Mouse (Mus musculus): ENCODE data around the gene Bivm.

Bivm gene

GRCm38 (mm10) chr1:44118239-44119054 is at the start of gene Bivm, which contains the start of gene Kdelc1:
Gene Bivm, plus strand, starts transcription at chr1:44118957.
Gene Kdelc1, minus strand, starts transcription at chr1:44118808.
- CTCF ChIA-PET, result no interaction called here

DNA sequence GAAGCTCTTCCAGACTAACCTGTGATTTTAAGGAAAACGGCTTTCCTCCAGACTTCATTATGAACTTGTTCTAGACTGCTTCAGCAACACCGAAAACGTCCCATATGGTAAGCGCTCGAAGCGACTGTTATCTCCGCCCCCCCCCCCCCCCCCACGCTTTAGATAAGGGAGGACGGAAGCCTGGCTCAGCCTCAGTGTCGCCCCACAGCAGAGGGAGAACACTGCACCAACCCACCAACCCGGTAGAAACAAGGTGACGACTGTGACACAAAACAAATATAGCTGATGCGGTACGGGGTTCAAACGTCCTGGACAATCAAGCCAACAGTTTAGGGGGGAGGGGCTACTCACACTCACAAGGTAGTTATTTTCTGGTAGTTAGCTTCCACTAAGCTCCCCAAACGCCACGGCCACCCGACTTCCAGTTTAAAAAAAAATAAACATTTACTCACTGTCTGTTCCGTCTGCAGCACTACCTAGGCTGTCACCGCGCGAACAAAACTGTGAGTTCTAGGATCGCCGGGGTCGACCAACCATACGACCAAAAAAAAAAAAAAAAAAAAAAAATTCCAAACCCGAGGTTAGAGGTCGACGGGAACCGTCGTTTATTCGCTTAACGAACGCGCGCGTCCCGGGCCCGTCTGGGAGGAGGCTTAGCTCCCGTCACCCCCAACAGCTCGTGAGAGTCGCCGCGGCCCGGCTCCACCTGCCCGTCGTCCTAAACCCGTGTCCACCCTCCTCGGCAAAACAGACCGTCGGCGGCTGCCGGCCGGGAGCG is 17.1 kb upstream of the Bivm start:
- CTCF ChIA-PET, result interaction anchor here (0.6 to 0.9 kb wide), 2 partner anchors 39 to 94 kb away, joined by 4 to 7 read pairs; no protein-coding TSS in a partner anchor

- CTCF ChIA-PET, result interaction anchor here (0.6 kb wide), 1 partner anchor 95 kb away, joined by 7 read pairs; no protein-coding TSS in a partner anchor
Observed at GRCm38 (mm10) chr1:44102259-44102717, 16.5 kb upstream of the Bivm start, which contains the start of gene Tex30. Gene Tex30, minus strand, starts transcription at chr1:44102441.

- CTCF ChIA-PET, result no interaction called here
Observed at GRCm38 (mm10) chr1:44102939-44103338, 15.8 kb upstream of the Bivm start.

DNA sequence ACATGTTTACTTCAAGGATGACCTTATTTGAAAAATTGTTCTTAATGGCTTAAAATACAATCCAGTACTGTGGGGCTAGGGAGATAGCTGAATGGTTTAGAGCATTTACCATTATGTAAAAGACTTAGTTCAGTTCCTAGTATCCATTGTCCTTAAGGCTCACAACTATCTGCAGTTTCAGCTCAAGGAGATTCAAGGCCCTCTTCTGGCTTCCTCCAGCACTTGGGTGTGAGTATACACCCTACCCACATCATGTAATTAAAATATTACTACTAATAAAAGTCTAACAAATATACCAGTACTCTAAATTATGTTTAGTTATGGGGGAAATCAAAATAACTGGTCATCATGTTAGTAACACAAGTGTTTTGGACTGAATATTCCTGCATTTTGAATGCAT is 1.2 kb upstream of the Bivm start:
- CTCF ChIA-PET, result interaction anchor here (0.5 to 0.6 kb wide), 2 partner anchors 50 to 108 kb away, joined by 3 to 6 read pairs; no protein-coding TSS in a partner anchor

- CTCF ChIA-PET, result no interaction called here
Observed at GRCm38 (mm10) chr1:44119201-44120073, 680 bp downstream of the Bivm start.

DNA sequence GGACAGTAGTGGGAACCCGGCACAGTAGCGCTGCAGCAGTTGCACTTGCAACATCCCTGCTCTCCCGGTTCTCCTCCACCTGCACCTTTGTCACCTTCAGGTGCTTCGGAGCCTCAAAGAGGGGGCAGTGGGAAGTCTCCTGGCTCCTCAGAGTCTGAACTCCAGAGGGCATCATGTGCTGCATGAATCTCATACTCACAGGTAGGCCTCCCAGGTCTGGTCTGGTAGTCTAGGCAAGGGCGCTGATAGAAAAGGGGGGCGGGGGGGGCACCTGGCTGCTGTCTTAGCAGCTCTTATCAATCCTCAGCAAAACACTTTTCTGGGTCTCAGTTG is 1.3 kb downstream of the Bivm start:
- CTCF ChIA-PET, result no interaction called here

- CTCF ChIA-PET, result no interaction called here
Observed at GRCm38 (mm10) chr1:44122256-44122655, 3.5 kb downstream of the Bivm start.

- CTCF ChIA-PET, result no interaction called here
Observed at GRCm38 (mm10) chr1:44125590-44125989, 6.8 kb downstream of the Bivm start.

DNA sequence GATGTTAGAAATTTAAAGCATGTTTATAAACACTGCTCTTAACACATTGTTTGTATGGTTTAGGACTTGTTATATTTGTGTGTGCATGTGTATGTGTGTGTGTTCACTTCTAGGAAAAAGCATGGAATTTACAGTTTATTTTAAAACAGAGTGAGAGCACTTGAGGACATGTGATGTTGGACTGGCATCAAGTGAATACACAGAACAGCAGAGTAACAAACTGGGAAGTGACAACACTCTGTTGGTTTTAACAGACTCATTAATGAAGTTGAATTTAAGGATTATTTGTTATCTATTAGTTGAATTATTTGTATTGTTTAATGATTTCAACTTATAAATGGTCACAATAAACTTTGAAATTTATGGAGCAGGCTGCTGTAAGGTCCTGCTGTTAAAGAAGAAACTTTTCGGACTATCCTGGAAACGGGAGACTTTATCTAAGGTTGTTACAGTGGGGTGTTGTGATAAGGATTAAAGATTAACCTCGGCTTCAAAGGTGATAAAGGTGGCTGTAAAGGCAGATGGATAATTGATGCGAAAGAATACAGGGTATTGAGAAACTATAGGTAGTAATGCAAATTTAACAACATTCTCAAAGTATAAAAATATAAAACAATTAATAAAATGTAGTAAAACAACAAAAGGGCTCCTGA is 11.3 kb downstream of the Bivm start:
- CTCF ChIA-PET, result no interaction called here

DNA sequence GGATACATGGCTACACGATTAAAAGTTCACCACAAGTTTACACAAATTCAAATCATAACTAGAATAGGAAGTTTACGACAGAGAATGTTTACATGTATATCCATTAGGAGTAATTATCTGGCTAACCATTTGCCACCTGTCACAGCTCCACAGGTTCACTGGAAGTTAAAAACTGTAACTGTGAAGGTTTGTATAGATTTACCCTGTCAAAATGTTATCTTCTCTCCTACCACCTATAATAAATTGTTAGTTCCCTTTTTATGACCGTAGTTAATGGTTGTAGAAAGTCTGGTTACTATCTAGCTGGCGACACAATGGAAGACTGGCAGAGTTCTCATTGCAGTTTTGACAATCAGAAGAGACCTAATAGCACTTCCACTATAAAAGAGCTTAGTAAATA is 21.5 kb downstream of the Bivm start:
- CTCF ChIA-PET, result interaction anchor here (1.0 kb wide), 1 partner anchor 39 kb away, joined by 4 read pairs; no protein-coding TSS in a partner anchor

DNA sequence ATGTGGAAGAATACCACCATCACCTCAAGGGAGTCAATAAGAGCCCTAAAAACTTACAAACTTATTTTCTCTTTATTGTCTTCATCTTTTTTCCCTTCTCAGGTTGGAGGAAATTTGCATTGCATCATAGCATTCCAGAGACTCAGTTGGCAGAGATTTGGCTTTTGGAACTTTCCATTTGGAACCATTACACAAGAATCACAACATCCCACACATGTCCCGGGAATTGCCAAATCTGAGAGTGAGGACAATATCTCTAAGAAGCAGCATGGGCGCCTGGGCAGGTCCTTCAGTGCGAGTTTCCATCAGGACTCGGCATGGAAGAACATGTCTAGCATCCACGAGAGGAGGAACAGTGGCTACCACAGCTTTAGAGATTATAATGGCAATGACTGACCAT is 24.0 kb downstream of the Bivm start:
- CTCF ChIA-PET, result no interaction called here

DNA sequence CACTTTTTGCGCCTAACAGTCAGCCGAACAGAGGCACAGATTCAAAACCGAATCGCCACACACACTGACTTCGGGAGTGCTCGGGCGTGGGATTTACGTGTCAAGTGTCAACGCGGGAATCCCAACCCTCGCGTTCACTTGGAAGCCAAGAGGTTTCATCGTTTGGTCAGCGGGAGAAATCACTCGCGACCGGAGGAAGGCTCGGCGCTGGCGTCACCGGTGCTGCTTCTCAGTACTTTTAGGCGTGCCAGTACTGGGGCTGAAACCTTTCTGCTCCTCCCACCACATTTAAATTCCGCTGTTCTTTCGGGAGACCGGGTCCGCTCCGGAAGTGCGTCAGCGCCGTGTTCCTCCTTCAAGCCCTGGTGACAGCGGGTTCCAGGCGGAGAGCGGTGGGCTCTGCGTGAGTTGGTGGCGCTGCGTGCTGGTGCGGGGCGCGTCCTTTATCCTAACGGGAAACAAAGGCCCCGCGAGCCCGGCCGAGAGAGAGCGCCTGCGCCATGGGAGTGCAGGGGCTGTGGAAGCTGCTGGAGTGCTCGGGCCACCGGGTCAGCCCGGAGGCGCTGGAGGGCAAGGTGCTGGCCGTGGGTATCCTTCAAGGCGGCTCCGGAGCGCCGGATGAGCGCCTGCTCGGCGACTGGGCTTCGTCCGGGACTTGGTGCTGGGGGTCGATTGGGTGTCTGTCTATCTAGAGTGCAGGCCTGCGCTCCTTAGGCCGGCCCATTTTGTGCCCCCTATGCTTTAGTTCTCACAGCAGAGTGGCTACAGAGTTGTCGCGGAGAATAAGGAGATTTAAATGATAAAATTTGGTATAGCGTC is 29.0 kb downstream of the Bivm start, which contains the start of gene Ercc5:
Ercc5 (plus strand) TSS at position 182 of the 819 bp plus-strand sequence.
- CTCF ChIA-PET, result interaction anchor here (0.6 kb wide), 1 partner anchor 351 kb away, joined by 3 read pairs; no protein-coding TSS in a partner anchor

GRCm38 (mm10) chr1:44148706-44149105 is 29.9 kb downstream of the Bivm start:
- CTCF ChIA-PET, result no interaction called here

- CTCF ChIA-PET, result no interaction called here
Observed at GRCm38 (mm10) chr1:44155287-44155686, 36.5 kb downstream of the Bivm start.

DNA sequence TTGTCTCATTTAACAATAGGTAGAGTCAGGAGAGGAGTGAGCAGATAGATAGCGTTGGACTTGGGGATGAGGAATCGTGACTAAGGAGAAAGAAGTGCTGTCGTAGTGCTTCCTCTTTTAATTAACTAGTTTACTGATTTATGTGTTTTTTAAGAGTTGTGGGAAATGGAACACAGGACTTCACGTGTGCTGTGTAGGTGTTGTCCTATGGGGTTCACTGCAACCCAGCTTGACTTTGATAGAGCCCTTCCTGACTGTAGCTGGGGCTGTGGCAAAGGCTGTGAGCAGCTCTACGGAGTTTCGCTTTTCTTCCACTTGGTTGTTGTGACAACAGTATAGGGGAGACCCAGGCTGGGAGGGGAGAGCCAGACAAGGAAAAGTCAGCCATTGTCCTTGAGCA is 39.6 kb downstream of the Bivm start:
- CTCF ChIA-PET, result no interaction called here

GRCm38 (mm10) chr1:44161818-44162217 is 43.1 kb downstream of the Bivm start:
- CTCF ChIA-PET, result interaction anchor here (0.7 kb wide), 1 partner anchor 61 kb away, joined by 3 read pairs; no protein-coding TSS in a partner anchor

GRCm38 (mm10) chr1:44162389-44162788 is 43.6 kb downstream of the Bivm start:
- CTCF ChIA-PET, result no interaction called here

- CTCF ChIA-PET, result interaction anchor here (0.6 kb wide), 1 partner anchor 50 kb away, joined by 3 read pairs; no protein-coding TSS in a partner anchor
Observed at GRCm38 (mm10) chr1:44167859-44168383, 49.2 kb downstream of the Bivm start.

GRCm38 (mm10) chr1:44172656-44173055 is 53.9 kb downstream of the Bivm start:
- CTCF ChIA-PET, result no interaction called here
